Mouse (Mus musculus) midbrain, embryonic 11.5 days (tissue): ENCODE results near the gene Cpne4. TPM values are rescaled to one million over a fixed set of nuclear protein-coding genes. Genes with fewer than 3 reads are reported as not detected.

ENCODE experiments used
- ATAC-seq: fragments of 200-750 bp; cut with Nextera tagmentation; 2 replicates; pipeline ENCODE4 v1.8.0; 2017; ENCODE audit warnings: moderate TSS enrichment, moderate library complexity; ENCODE audit not compliant: low FRiP score
- DNase-seq: peaks from one replicate; pipeline ENCODE4 v3.0.0; 2015; ENCODE audit warnings: low spot score; ENCODE audit errors: missing footprints
- H3K27ac ChIP-seq: fragments of 300-500 bp; sonication (generic); 2 replicates; pipeline ENCODE4 v1.5.1; 2014; ENCODE audit warnings: low read depth, low read length
- H3K27me3 ChIP-seq: fragments of 300-500 bp; sonication (generic); 2 replicates; pipeline ENCODE4 v1.6.1; 2014; ENCODE audit warnings: mild to moderate bottlenecking, low read length, moderate library complexity, mixed read lengths; ENCODE audit not compliant: control insufficient read depth, insufficient read depth
- H3K36me3 ChIP-seq: fragments of 300-500 bp; sonication (generic); 2 replicates; pipeline ENCODE4 v1.6.1; 2014; ENCODE audit warnings: mild to moderate bottlenecking, low read length, moderate library complexity, mixed read lengths; ENCODE audit not compliant: control insufficient read depth, insufficient read depth
- H3K4me1 ChIP-seq: fragments of 300-500 bp; sonication (generic); 2 replicates; pipeline ENCODE4 v1.6.1; 2014; ENCODE audit warnings: low read length; ENCODE audit not compliant: control insufficient read depth, insufficient read depth
- H3K4me2 ChIP-seq: fragments of 300-500 bp; sonication (generic); 2 replicates; pipeline ENCODE4 v1.6.1; 2014; ENCODE audit warnings: mild to moderate bottlenecking, moderate library complexity
- H3K4me3 ChIP-seq: fragments of 300-500 bp; sonication (generic); 2 replicates; pipeline ENCODE4 v1.5.1; 2014; ENCODE audit warnings: low read depth, low read length
- H3K9ac ChIP-seq: fragments of 300-500 bp; sonication (generic); 2 replicates; pipeline ENCODE4 v1.6.1; 2014; ENCODE audit warnings: low read length
- H3K9me3 ChIP-seq: fragments of 300-500 bp; sonication (generic); 2 replicates; pipeline ENCODE4 v1.6.1; 2016; ENCODE audit warnings: low read length; ENCODE audit not compliant: control insufficient read depth
- WGBS: fragments of 180-500 bp; shearing (Covaris S2); extraction: QIAGEN DNeasy Blood & Tissue Kit; methylation state at CpG from one replicate; pipeline ENCODE4 v1.1.7; 2014; 5-methylcytosine and 5-hydroxymethylcytosine counted together
- polyA plus RNA-seq: library from polyadenylated mRNA; unstranded; fragments of >200 nt; fragmentation: Nextera tagmentation; extraction: Ambion mirVana; gene quantifications from 2 replicates; pipeline ENCODE4 v1.2.1, GENCODE M21; 2014

Gene Cpne4
- polyA plus RNA-seq, 1 experiment from 2014 or later, result 2.1 TPM

GRCm38 (mm10) chr9:104646348-104646994 lies 99.4 kb downstream of the Cpne4 start:
- Histone ChIP-seq H3K4me1 (no peaks in the 10 kb centered on the region), H3K9me3 (no peaks in the 10 kb centered on the region), H3K27me3 (no peaks in the 10 kb centered on the region), H3K27ac (no peak overlapping the region), H3K9ac (no peak overlapping the region), H3K4me2 (no peak overlapping the region), H3K4me3 (no peak overlapping the region), H3K36me3 (no peaks in the 10 kb centered on the region)
- no peak for ATAC-seq
- no peak for DNase-seq
- WGBS, result 70% methylated on average over 5 of the region's 5 CpGs

DNA sequence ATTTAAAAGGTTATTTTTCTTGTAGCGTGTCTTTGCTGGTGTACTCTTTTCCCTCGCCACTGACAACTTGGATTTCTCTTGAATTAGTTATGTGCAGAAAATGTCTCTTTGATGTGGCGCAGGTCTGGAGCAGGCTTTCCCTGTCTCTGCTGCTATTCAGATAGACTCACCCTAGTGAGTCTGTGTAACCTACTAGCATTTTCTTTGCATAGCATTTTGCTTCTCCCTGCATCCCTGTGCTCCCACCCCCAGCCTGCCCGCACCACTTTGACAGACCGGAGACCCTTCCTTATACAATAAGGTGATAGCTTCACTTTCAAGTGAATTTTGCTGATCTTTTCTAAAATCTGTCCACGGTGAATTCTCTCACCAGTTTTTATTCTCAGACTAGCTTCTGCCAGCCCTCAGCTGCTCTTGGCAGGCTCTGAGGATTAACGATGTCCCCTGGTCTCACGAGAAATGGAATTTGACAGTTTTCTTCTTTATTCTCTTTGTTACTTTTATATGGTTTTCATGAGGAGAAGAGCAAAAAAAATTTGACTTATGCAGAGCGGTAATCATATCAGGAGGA lies 105.7 kb downstream of the Cpne4 start:
- 71% methylated on average over 9 of the region's 9 CpGs for WGBS
- Histone ChIP-seq H3K36me3 (no peaks in the 10 kb centered on the region), H3K9ac (no peak overlapping the region), H3K27ac (no peak overlapping the region), H3K9me3 (no peaks in the 10 kb centered on the region), H3K27me3 (no peaks in the 10 kb centered on the region), H3K4me1 (no peaks in the 10 kb centered on the region), H3K4me2 (no peak overlapping the region), H3K4me3 (no peak overlapping the region)
- ATAC-seq, result no peak
- no peak for DNase-seq

- DNase-seq, result no peak
- no peaks in the 10 kb centered on the region for H3K9me3 ChIP-seq
- H3K4me1 ChIP-seq, result no peaks in the 10 kb centered on the region
- H3K9ac ChIP-seq, result no peak overlapping the region
- H3K4me3 ChIP-seq, result no peak overlapping the region
- H3K36me3 ChIP-seq, result no peaks in the 10 kb centered on the region
- no peaks in the 10 kb centered on the region for H3K27me3 ChIP-seq
- 80% methylated on average over 4 of the region's 4 CpGs for WGBS
- ATAC-seq, result no peak
- no peak overlapping the region for H3K4me2 ChIP-seq
- no peak overlapping the region for H3K27ac ChIP-seq
Measured at GRCm38 (mm10) chr9:104659758-104660157, 112.7 kb downstream of the Cpne4 start.

GRCm38 (mm10) chr9:104676665-104677064 lies 129.6 kb downstream of the Cpne4 start:
- DNase-seq, result peak; percentile 84
- H3K27me3 ChIP-seq, result no peaks in the 10 kb centered on the region
- H3K9me3 ChIP-seq, result no peaks in the 10 kb centered on the region
- 37% methylated on average over 1 of the region's 1 CpGs for WGBS
- ATAC-seq, result no peak
- H3K4me3 ChIP-seq, result no peak overlapping the region
- no peaks in the 10 kb centered on the region for H3K36me3 ChIP-seq
- no peak overlapping the region for H3K4me2 ChIP-seq
- H3K27ac ChIP-seq, result no peak overlapping the region
- no peaks in the 10 kb centered on the region for H3K4me1 ChIP-seq
- H3K9ac ChIP-seq, result no peak overlapping the region

DNA sequence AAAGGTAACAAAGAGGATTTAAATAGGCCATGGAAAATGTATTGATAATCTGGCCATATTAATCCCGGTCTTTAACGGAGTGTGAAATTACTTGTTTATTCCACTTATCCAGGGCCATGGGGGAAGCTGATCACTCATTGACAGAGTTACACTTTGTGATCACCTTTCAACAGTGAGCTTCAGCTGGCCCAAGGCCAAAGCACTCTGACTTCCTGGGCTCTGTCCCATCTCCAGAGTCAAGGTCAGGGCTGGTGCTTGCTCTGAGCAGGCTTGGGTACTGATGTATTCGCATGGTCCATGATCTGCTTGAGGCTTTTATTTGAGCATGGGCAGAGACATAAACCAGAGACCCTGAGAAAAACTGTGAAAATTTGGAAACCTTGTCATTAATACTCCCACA lies 131.5 kb downstream of the Cpne4 start:
- no peak for ATAC-seq
- Histone ChIP-seq H3K36me3 (no peaks in the 10 kb centered on the region), H3K27ac (no peak overlapping the region), H3K9me3 (no peaks in the 10 kb centered on the region), H3K4me3 (no peak overlapping the region), H3K4me1 (no peaks in the 10 kb centered on the region), H3K27me3 (no peaks in the 10 kb centered on the region), H3K9ac (no peak overlapping the region), H3K4me2 (no peak overlapping the region)
- 84% methylated on average over 3 of the region's 3 CpGs for WGBS
- DNase-seq, result no peak

- ATAC-seq, result no peak
- Histone ChIP-seq H3K27me3 (no peaks in the 10 kb centered on the region), H3K4me1 (no peaks in the 10 kb centered on the region), H3K27ac (no peak overlapping the region), H3K4me3 (no peak overlapping the region), H3K4me2 (no peak overlapping the region), H3K9me3 (no peaks in the 10 kb centered on the region), H3K36me3 (no peaks in the 10 kb centered on the region), H3K9ac (no peak overlapping the region)
- WGBS, result 79% methylated on average over 3 of the region's 3 CpGs
- no peak for DNase-seq
Measured at GRCm38 (mm10) chr9:104687051-104687450, 140.0 kb downstream of the Cpne4 start.

GRCm38 (mm10) chr9:104693145-104693544 lies 146.1 kb downstream of the Cpne4 start:
- Histone ChIP-seq H3K4me2 (no peak overlapping the region), H3K9me3 (no peaks in the 10 kb centered on the region), H3K9ac (no peak overlapping the region), H3K4me1 (no peaks in the 10 kb centered on the region), H3K4me3 (no peak overlapping the region), H3K36me3 (no peaks in the 10 kb centered on the region), H3K27me3 (no peaks in the 10 kb centered on the region), H3K27ac (no peak overlapping the region)
- DNase-seq (no peak), ATAC-seq (no peak)
- WGBS, result 83% methylated on average over 2 of the region's 2 CpGs

DNA sequence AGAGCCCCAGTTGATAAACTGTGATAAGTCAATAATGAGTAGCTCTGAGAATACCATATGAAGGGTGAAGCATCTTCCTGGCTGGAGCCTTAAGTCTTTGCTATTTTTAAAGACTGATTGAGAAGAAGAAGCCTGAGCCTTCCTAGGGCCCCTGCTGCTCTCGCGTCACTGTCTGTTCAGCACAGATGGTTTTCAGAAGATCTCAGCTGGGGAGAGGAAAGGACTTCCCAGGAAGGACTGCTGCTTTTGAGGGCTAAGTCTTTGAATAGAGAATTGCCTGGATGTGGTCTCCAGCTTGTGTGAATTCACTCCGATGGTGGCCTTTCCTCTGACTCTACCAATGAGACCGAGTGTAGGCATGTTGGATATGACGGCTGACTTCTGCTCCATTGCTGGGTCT lies 163.7 kb downstream of the Cpne4 start:
- Histone ChIP-seq H3K9ac (no peak overlapping the region), H3K4me3 (no peak overlapping the region), H3K4me2 (no peak overlapping the region), H3K9me3 (no peaks in the 10 kb centered on the region), H3K27ac (no peak overlapping the region), H3K36me3 (no peaks in the 10 kb centered on the region), H3K4me1 (no peaks in the 10 kb centered on the region), H3K27me3 (no peaks in the 10 kb centered on the region)
- DNase-seq, result no peak
- WGBS, result 88% methylated on average over 5 of the region's 5 CpGs
- no peak for ATAC-seq

DNA sequence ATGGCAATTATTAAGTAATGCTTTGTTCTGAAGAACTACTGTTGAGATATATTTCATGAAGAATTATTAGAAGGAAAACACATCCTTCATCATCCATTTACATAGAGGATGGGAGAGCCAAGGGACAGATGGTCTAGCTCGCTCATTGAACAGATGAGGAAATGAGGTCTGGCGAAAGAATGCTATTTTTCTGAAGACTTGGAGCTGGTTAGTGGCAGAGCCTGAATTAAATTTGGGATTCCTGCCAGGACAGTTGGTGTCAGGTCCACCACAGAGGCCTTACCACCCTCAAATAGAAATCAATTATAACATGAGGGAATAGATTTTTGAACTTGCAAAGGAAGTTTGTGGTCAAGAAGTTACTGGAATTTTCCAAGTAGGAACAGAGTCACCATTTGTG lies 178.2 kb downstream of the Cpne4 start:
- 86% methylated on average over 2 of the region's 2 CpGs for WGBS
- no peak overlapping the region for H3K27ac ChIP-seq
- DNase-seq, result no peak

More for the DNA sequence above, 178.2 kb downstream of the Cpne4 start:
- H3K27me3 ChIP-seq, result no peaks in the 10 kb centered on the region
- H3K4me3 ChIP-seq, result no peak overlapping the region
- no peaks in the 10 kb centered on the region for H3K4me1 ChIP-seq
- no peak overlapping the region for H3K9ac ChIP-seq
- ATAC-seq, result no peak
- H3K9me3 ChIP-seq, result peaks cover 4% of the 10 kb centered on the region; the same call in 1 of the 2 replicates
- no peak overlapping the region for H3K4me2 ChIP-seq
- H3K36me3 ChIP-seq, result no peaks in the 10 kb centered on the region
